Mouse (Mus musculus) naive thymus-derived CD4-positive, alpha-beta T cell, adult 2 months (primary cell): ENCODE results near the gene Ctu1.
A peak's percentile ranks its signal among the peaks of the same experiment; 100 is the strongest.
"Not testable (repeated sequence)": the region's sequence is repeated elsewhere in the genome, so short reads cannot be mapped to it uniquely, and the experiment has no call there.

Experiments
- DNase-seq: peaks from one replicate; pipeline ENCODE4 v3.0.0-alpha.2; 2011; ENCODE audit warnings: low read depth

The Ctu1 gene

GRCm38 (mm10) chr7:43671809-43672580 is at the start of gene Ctu1:
TSS of gene Ctu1 (plus strand) at chr7:43672016.
- peak; percentile 91 for DNase-seq

GRCm38 (mm10) chr7:43622927-43623326 is 48.9 kb upstream of the Ctu1 start:
- no peak for DNase-seq

- no peak for DNase-seq
Measured at GRCm38 (mm10) chr7:43623819-43624218, 48.0 kb upstream of the Ctu1 start.

- no peak for DNase-seq
Measured at GRCm38 (mm10) chr7:43625065-43625464, 46.8 kb upstream of the Ctu1 start.

GRCm38 (mm10) chr7:43625794-43626422 is 45.9 kb upstream of the Ctu1 start:
- no peak for DNase-seq

GRCm38 (mm10) chr7:43633940-43634339 is 37.9 kb upstream of the Ctu1 start:
- DNase-seq, result no peak

GRCm38 (mm10) chr7:43634500-43634899 is 37.3 kb upstream of the Ctu1 start, which contains the start of gene Ceacam18:
TSS of gene Ceacam18 (plus strand) at chr7:43634707.
- no peak for DNase-seq

GRCm38 (mm10) chr7:43636194-43636593 is 35.6 kb upstream of the Ctu1 start:
- no peak for DNase-seq

- DNase-seq, result no peak
Measured at GRCm38 (mm10) chr7:43637118-43637517, 34.7 kb upstream of the Ctu1 start.

- no peak for DNase-seq
Measured at GRCm38 (mm10) chr7:43642587-43642986, 29.2 kb upstream of the Ctu1 start.

- no peak for DNase-seq
Measured at GRCm38 (mm10) chr7:43643046-43643652, 28.7 kb upstream of the Ctu1 start.

GRCm38 (mm10) chr7:43652683-43653082 is 19.1 kb upstream of the Ctu1 start:
- no peak for DNase-seq

GRCm38 (mm10) chr7:43654519-43654918 is 17.3 kb upstream of the Ctu1 start:
- no peak for DNase-seq

- no peak for DNase-seq
Measured at GRCm38 (mm10) chr7:43656232-43656631, 15.6 kb upstream of the Ctu1 start.

GRCm38 (mm10) chr7:43660002-43660401 is 11.8 kb upstream of the Ctu1 start, which contains the start of gene Siglece:
TSS of gene Siglece (minus strand) at chr7:43660161.
- DNase-seq, result no peak

- no peak for DNase-seq
Measured at GRCm38 (mm10) chr7:43662804-43663203, 9.0 kb upstream of the Ctu1 start.

- not testable (repeated sequence) for DNase-seq
Measured at GRCm38 (mm10) chr7:43667221-43667620, 4.6 kb upstream of the Ctu1 start.

GRCm38 (mm10) chr7:43668582-43668981 is 3.2 kb upstream of the Ctu1 start:
- peak; percentile 73 for DNase-seq

GRCm38 (mm10) chr7:43671064-43671808 is 580 bp upstream of the Ctu1 start:
- peak; percentile 10 for DNase-seq

- no peak for DNase-seq
Measured at GRCm38 (mm10) chr7:43672581-43673260, 905 bp downstream of the Ctu1 start.

- no peak for DNase-seq
Measured at GRCm38 (mm10) chr7:43675091-43675490, 3.3 kb downstream of the Ctu1 start.

GRCm38 (mm10) chr7:43678517-43678916 is 6.7 kb downstream of the Ctu1 start:
- peak; percentile 54 for DNase-seq
